Mouse (Mus musculus): ENCODE measurements around the gene Ifi27l2b. TPM values are rescaled to one million over a fixed set of nuclear protein-coding genes. Genes with fewer than 3 reads are reported as not detected.
"Not testable (repeated sequence)": the region's sequence is repeated elsewhere in the genome, so short reads cannot be mapped to it uniquely, and the experiment has no call there.

Ifi27l2b gene
- polyA plus RNA-seq, 1 experiment from 2014 or later, result not detected

DNA sequence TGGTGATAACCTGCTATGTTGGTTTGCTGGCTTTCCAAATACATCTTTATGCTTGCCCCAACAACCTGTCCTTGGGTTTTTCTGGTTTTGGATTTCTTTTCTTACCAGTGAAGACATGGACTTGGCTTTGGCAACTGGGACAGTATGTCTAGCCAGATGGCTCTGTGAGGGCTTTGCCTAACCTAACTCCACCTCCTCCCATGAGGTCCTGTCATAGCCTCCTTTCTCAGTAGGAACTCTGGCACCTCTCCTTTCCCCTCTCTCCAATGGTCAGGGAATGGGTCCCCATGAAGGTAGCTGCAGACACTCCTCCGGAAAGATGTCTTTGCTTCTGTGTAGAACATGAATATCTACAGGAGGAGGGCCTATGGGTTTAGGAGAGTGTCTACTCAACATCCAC is 29.7 kb upstream of the Ifi27l2b start:
- Histone ChIP-seq H3K9ac (replicated peaks; ENCODE audit: low read depth, low read length) (no peak overlapping the region), H3K9me3 (ENCODE audit: control insufficient read depth, low read length) (no peaks in the 10 kb centered on the region), H3K4me2 (ENCODE audit: low read length) (no peak overlapping the region), H3K27me3 (replicated peaks; ENCODE audit: control insufficient read depth, insufficient read depth, low read length) (no peaks in the 10 kb centered on the region), H3K4me3 (replicated peaks; ENCODE audit: low read length) (no peak overlapping the region), H3K27ac (ENCODE audit: low read length) (no peak overlapping the region), H3K36me3 (ENCODE audit: control insufficient read depth, insufficient read depth) (no peaks in the 10 kb centered on the region), H3K4me1 (replicated peaks; ENCODE audit: control insufficient read depth, insufficient read depth, low read length) (no peaks in the 10 kb centered on the region)
- 100% methylated on average over 1 of the region's 1 CpGs for WGBS
- no peak for ATAC-seq

DNA sequence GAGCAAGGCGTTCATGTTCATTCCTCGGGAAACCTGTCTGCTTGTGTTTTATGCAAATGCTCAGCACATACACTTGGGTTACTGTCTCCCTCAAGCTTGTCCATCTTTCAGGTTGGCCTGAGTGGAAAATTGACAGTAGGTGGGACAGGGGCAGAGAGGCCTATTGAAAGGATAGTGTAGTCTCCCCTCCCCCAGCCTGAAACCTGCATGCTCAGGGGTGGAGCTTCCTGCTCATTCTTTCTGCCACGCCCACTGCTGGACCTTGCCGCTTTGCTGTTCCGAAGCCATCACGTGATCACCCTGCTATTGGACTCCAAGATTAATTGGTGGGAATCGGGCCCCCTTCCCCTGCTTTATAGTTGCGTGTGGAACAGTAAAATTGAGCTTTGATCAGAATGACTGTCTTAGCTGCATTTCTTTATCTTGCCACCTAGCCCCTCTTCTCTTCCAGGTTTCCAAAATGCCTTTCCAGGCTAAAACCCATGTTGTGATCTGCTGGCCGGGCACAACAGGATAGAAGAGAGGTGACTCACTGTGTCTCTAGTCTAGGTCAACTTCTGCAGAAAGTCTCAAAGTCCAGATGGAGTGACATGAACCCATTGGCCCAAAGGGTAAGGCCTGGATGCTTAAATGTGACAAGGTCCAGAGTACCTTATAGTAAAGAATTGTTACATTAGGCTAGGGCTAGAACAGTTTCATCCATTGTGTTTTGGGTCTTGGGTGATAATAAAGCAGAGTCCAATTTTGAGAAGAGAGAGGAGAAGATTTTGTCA is 27.4 kb upstream of the Ifi27l2b start:
- H3K9me3 ChIP-seq (ENCODE audit: control insufficient read depth, low read length); H3K27ac ChIP-seq (ENCODE audit: low read length); H3K9ac ChIP-seq (replicated peaks; ENCODE audit: low read depth, low read length); ATAC-seq; H3K36me3 ChIP-seq (ENCODE audit: control insufficient read depth, insufficient read depth); H3K27me3 ChIP-seq (replicated peaks; ENCODE audit: control insufficient read depth, insufficient read depth, low read length); H3K4me2 ChIP-seq (ENCODE audit: low read length); H3K4me3 ChIP-seq (replicated peaks; ENCODE audit: low read length); H3K4me1 ChIP-seq (replicated peaks; ENCODE audit: control insufficient read depth, insufficient read depth, low read length): not testable (repeated sequence)
- WGBS, result 70% methylated on average over 9 of the region's 9 CpGs

DNA sequence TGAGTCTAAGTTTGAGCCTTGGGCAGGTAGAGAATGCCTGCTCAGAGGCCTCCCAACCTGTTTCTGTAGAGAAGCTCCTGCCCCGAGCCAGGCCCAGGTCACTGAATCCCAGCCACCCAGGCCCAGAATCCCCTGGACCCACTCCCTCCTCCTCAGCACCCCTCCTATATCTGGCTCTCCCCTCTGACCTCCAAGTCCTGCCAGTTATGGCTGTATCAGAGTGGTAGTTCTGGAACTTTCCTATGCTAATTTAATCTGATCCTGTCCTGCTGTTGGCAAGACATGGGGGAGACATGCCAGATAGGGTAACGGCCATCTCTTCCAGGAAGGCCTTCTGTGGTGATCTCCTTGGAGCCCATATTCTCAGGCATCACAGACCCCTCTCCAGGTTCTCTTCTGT is 25.8 kb upstream of the Ifi27l2b start:
- Histone ChIP-seq H3K27me3 (replicated peaks; ENCODE audit: control insufficient read depth, insufficient read depth, low read length) (no peaks in the 10 kb centered on the region), H3K4me3 (replicated peaks; ENCODE audit: low read length) (no peak overlapping the region), H3K9me3 (ENCODE audit: control insufficient read depth, low read length) (no peaks in the 10 kb centered on the region), H3K4me2 (ENCODE audit: low read length) (no peak overlapping the region), H3K4me1 (replicated peaks; ENCODE audit: control insufficient read depth, insufficient read depth, low read length) (no peaks in the 10 kb centered on the region), H3K9ac (replicated peaks; ENCODE audit: low read depth, low read length) (no peak overlapping the region), H3K36me3 (ENCODE audit: control insufficient read depth, insufficient read depth) (no peaks in the 10 kb centered on the region), H3K27ac (ENCODE audit: low read length) (no peak overlapping the region)
- WGBS, result 81% methylated on average over 2 of the region's 2 CpGs
- no peak for ATAC-seq

DNA sequence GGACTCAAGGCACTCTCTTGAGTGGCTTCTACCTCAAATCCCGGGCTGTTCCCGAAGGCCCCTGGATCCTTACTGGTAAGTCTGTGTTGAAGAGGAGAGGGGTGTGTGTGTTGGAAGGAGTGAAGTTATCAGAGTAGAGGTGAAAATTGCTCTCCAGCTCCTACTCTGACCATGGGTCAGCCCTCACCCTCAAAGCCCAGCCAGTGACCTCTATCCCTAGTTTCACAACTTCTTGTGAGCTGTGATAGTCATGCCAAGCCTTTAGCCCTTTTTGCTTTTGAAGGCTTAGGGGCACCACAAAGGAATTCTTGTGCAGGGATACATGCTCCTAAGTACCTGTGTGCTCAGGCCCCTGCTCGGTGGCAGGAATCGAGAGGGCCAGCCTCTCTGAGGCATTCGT is 24.6 kb upstream of the Ifi27l2b start:
- ATAC-seq, result no peak
- H3K27ac ChIP-seq (ENCODE audit: low read length), result no peak overlapping the region
- H3K9ac ChIP-seq (replicated peaks; ENCODE audit: low read depth, low read length), result no peak overlapping the region
- no peak overlapping the region for H3K4me3 ChIP-seq (replicated peaks; ENCODE audit: low read length)
- WGBS, result 74% methylated on average over 5 of the region's 5 CpGs
- no peaks in the 10 kb centered on the region for H3K36me3 ChIP-seq (ENCODE audit: control insufficient read depth, insufficient read depth)
- H3K4me1 ChIP-seq (replicated peaks; ENCODE audit: control insufficient read depth, insufficient read depth, low read length), result no peaks in the 10 kb centered on the region
- no peaks in the 10 kb centered on the region for H3K27me3 ChIP-seq (replicated peaks; ENCODE audit: control insufficient read depth, insufficient read depth, low read length)
- no peak overlapping the region for H3K4me2 ChIP-seq (ENCODE audit: low read length)
- no peaks in the 10 kb centered on the region for H3K9me3 ChIP-seq (ENCODE audit: control insufficient read depth, low read length)

DNA sequence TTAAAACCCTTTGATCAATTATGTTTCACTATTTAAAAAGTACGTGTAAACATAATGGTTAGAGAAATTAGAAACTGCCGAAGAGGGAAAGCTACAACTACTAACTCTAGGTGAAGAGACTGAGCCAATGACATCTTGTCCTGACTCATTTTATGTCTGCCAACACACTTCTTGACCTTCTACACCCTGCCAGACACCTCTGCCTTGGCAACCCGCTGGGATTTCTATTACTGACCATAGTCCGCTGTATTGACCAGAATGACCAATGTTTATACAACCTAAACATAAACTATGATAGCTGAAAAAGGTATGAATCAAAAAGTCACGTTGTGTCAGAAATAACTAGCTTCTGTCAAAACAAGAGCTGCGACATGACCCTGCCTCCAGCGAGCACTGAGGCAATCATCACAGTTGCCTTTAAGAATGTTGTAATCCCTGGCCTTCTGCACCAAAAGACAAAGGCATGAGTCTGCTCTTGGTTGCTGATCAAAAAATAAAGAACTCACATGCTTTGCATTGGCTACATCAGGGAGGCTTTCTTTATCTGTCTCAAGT is 20.5 kb upstream of the Ifi27l2b start:
- WGBS, result 75% methylated on average over 7 of the region's 7 CpGs
- no peak for ATAC-seq

GRCm38 (mm10) chr12:103476779-103477389 is 19.9 kb upstream of the Ifi27l2b start:
- no peak overlapping the region for H3K4me2 ChIP-seq (ENCODE audit: low read length)
- no peak for ATAC-seq
- H3K9ac ChIP-seq (replicated peaks; ENCODE audit: low read depth, low read length), result no peak overlapping the region
- WGBS, result 81% methylated on average over 1 of the region's 1 CpGs
- H3K27me3 ChIP-seq (replicated peaks; ENCODE audit: control insufficient read depth, insufficient read depth, low read length), result no peaks in the 10 kb centered on the region
- no peak overlapping the region for H3K4me3 ChIP-seq (replicated peaks; ENCODE audit: low read length)
- no peak overlapping the region for H3K27ac ChIP-seq (ENCODE audit: low read length)
- no peaks in the 10 kb centered on the region for H3K36me3 ChIP-seq (ENCODE audit: control insufficient read depth, insufficient read depth)
- no peaks in the 10 kb centered on the region for H3K4me1 ChIP-seq (replicated peaks; ENCODE audit: control insufficient read depth, insufficient read depth, low read length)
- H3K9me3 ChIP-seq (ENCODE audit: control insufficient read depth, low read length), result no peaks in the 10 kb centered on the region

More for the DNA sequence above, 20.5 kb upstream of the Ifi27l2b start:
- Histone ChIP-seq H3K4me2 (ENCODE audit: low read length) (no peak overlapping the region), H3K27me3 (replicated peaks; ENCODE audit: control insufficient read depth, insufficient read depth, low read length) (no peaks in the 10 kb centered on the region), H3K27ac (ENCODE audit: low read length) (no peak overlapping the region), H3K9ac (replicated peaks; ENCODE audit: low read depth, low read length) (no peak overlapping the region), H3K9me3 (ENCODE audit: control insufficient read depth, low read length) (no peaks in the 10 kb centered on the region), H3K36me3 (ENCODE audit: control insufficient read depth, insufficient read depth) (no peaks in the 10 kb centered on the region), H3K4me1 (replicated peaks; ENCODE audit: control insufficient read depth, insufficient read depth, low read length) (no peaks in the 10 kb centered on the region), H3K4me3 (replicated peaks; ENCODE audit: low read length) (no peak overlapping the region)

GRCm38 (mm10) chr12:103474481-103474880 is 17.5 kb upstream of the Ifi27l2b start:
- H3K9me3 ChIP-seq (ENCODE audit: control insufficient read depth, low read length), result no peaks in the 10 kb centered on the region
- 55% methylated on average over 2 of the region's 2 CpGs for WGBS
- no peak for ATAC-seq
- no peaks in the 10 kb centered on the region for H3K27me3 ChIP-seq (replicated peaks; ENCODE audit: control insufficient read depth, insufficient read depth, low read length)
- H3K27ac ChIP-seq (ENCODE audit: low read length), result no peak overlapping the region
- no peak overlapping the region for H3K4me2 ChIP-seq (ENCODE audit: low read length)
- no peaks in the 10 kb centered on the region for H3K36me3 ChIP-seq (ENCODE audit: control insufficient read depth, insufficient read depth)
- no peak overlapping the region for H3K4me3 ChIP-seq (replicated peaks; ENCODE audit: low read length)
- H3K4me1 ChIP-seq (replicated peaks; ENCODE audit: control insufficient read depth, insufficient read depth, low read length), result no peaks in the 10 kb centered on the region
- no peak overlapping the region for H3K9ac ChIP-seq (replicated peaks; ENCODE audit: low read depth, low read length)

DNA sequence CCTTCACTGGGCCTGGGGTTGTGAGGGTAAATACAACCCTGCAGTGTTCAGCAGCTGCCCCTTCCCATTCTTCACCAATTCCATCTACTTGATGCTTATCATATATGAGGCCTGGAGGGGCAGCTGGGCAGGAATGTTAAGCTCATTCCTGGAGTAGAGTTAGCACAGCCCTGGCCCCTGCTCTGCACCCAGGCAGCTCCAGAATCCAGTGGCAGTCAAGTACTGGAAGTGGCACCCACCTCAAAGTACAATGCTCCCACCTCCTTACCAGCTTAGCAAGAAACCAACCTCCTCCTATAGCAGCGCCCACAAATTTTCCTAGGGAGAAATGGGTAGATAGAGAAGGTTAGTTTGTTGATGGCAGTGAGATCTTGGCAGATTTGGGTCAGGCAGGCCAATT is 296 bp downstream of the Ifi27l2b start:
- not testable (repeated sequence) for H3K36me3 ChIP-seq (ENCODE audit: control insufficient read depth, insufficient read depth); H3K4me3 ChIP-seq (replicated peaks; ENCODE audit: low read length); H3K4me2 ChIP-seq (ENCODE audit: low read length); H3K9ac ChIP-seq (replicated peaks; ENCODE audit: low read depth, low read length); H3K4me1 ChIP-seq (replicated peaks; ENCODE audit: control insufficient read depth, insufficient read depth, low read length); H3K27ac ChIP-seq (ENCODE audit: low read length); ATAC-seq; H3K9me3 ChIP-seq (ENCODE audit: control insufficient read depth, low read length); H3K27me3 ChIP-seq (replicated peaks; ENCODE audit: control insufficient read depth, insufficient read depth, low read length)
- WGBS, result no CpG with 5 or more reads among the region's 1 CpGs

GRCm38 (mm10) chr12:103453361-103453760 is 3.7 kb downstream of the Ifi27l2b start:
- Histone ChIP-seq H3K4me1 (replicated peaks; ENCODE audit: control insufficient read depth, insufficient read depth, low read length) (no peaks in the 10 kb centered on the region), H3K9me3 (ENCODE audit: control insufficient read depth, low read length) (no peaks in the 10 kb centered on the region), H3K9ac (replicated peaks; ENCODE audit: low read depth, low read length) (no peak overlapping the region), H3K4me2 (ENCODE audit: low read length) (no peak overlapping the region), H3K27ac (ENCODE audit: low read length) (no peak overlapping the region), H3K27me3 (replicated peaks; ENCODE audit: control insufficient read depth, insufficient read depth, low read length) (no peaks in the 10 kb centered on the region), H3K36me3 (ENCODE audit: control insufficient read depth, insufficient read depth) (no peaks in the 10 kb centered on the region), H3K4me3 (replicated peaks; ENCODE audit: low read length) (no peak overlapping the region)
- no peak for ATAC-seq
